Mouse (Mus musculus): ENCODE results near the gene Arf3. TPM values are rescaled to one million over a fixed set of nuclear protein-coding genes. Genes with fewer than 3 reads are reported as not detected.

Gene Arf3
- total RNA-seq, 1 experiment from 2014 or later, result 30.8 TPM

GRCm38 (mm10) chr15:98691486-98692147, 71.4 kb downstream of the Arf3 start:
- no peak for ATAC-seq (replicated peaks; ENCODE audit: insufficient number of reproducible peaks, low FRiP score, low TSS enrichment, poor library complexity, severe bottlenecking)

- ATAC-seq (replicated peaks; ENCODE audit: insufficient number of reproducible peaks, low FRiP score, low TSS enrichment, poor library complexity, severe bottlenecking), result no peak
These were observed 73.3 kb downstream of the Arf3 start for GRCm38 (mm10) chr15:98689682-98690081.

Other genes with a start within 250 kb of the Arf3 start
- 35.4 to 46.2 TPM (median 40.6 TPM) in 3 replicates for gene Kansl2, start 228.9 kb downstream of the Arf3 start, total RNA-seq (2017)
- gene Ccnt1, start 192.3 kb downstream of the Arf3 start, total RNA-seq (2017), result 112 to 132 TPM (median 124 TPM) in 3 replicates
- gene 4930415O20Rik, start 192.2 kb downstream of the Arf3 start, total RNA-seq (2017), result not detected in 3 replicates
- gene Adcy6, start 153.1 kb downstream of the Arf3 start, total RNA-seq (2017), result 0.96 to 3.7 TPM in 2 of 3 replicates, not detected in the other
- gene Cacnb3, start 132.4 kb downstream of the Arf3 start, total RNA-seq (2017), result 0.68 to 1.3 TPM in 2 of 3 replicates, not detected in the other
- 106 to 143 TPM (median 108 TPM) in 3 replicates for gene Ddx23, start 100.3 kb downstream of the Arf3 start, total RNA-seq (2017)
- 1.2 to 2.8 TPM (median 1.5 TPM) in 3 replicates for gene Rnd1, start 85.8 kb downstream of the Arf3 start, total RNA-seq (2017)
- gene Ccdc65, start 55.0 kb downstream of the Arf3 start, total RNA-seq (2017), result not detected in 3 replicates
- 0.11 to 2.2 TPM in 2 of 3 replicates, not detected in the other for gene Fkbp11, start 35.0 kb downstream of the Arf3 start, total RNA-seq (2017)
- not detected in 3 replicates for gene Wnt10b, start 14.9 kb upstream of the Arf3 start, total RNA-seq (2017)
- gene Wnt1, start 26.6 kb upstream of the Arf3 start, total RNA-seq (2017), result not detected in 3 replicates
- not detected in 3 replicates for gene Ddn, start 46.3 kb upstream of the Arf3 start, total RNA-seq (2017)
- 128 to 132 TPM (median 132 TPM) in 3 replicates for gene Prkag1, start 68.3 kb upstream of the Arf3 start, total RNA-seq (2017)
- 39.4 to 138 TPM (median 45.1 TPM) in 3 replicates for gene Kmt2d, start 108.0 kb upstream of the Arf3 start, total RNA-seq (2017)
- 6.0 to 15.1 TPM (median 14.2 TPM) in 3 replicates for gene Rhebl1, start 131.3 kb upstream of the Arf3 start, total RNA-seq (2017)
- gene Dhh, start 135.3 kb upstream of the Arf3 start, total RNA-seq (2017), result 0.19 TPM in 1 of 3 replicates, not detected in the others
- 54.7 to 97.4 TPM (median 92.2 TPM) in 3 replicates for gene Lmbr1l, start 155.0 kb upstream of the Arf3 start, total RNA-seq (2017)
- gene Tuba1b, start 171.4 kb upstream of the Arf3 start, total RNA-seq (2017), result 86.5 to 154 TPM (median 137 TPM) in 3 replicates
- 12.2 to 56.4 TPM in 2 of 3 replicates, not detected in the other for gene Gm49450, start 190.3 kb upstream of the Arf3 start, total RNA-seq (2017)
- gene Tuba1a, start 190.5 kb upstream of the Arf3 start, total RNA-seq (2017), result 79.8 to 96.7 TPM (median 88.2 TPM) in 3 replicates